Mouse (Mus musculus): ENCODE data around the gene Siah1a. TPM values are rescaled to one million over a fixed set of nuclear protein-coding genes. Genes with fewer than 3 reads are reported as not detected.

The Siah1a gene
- polyA plus RNA-seq, 1 experiment from 2014 or later, result 16.1 TPM

DNA sequence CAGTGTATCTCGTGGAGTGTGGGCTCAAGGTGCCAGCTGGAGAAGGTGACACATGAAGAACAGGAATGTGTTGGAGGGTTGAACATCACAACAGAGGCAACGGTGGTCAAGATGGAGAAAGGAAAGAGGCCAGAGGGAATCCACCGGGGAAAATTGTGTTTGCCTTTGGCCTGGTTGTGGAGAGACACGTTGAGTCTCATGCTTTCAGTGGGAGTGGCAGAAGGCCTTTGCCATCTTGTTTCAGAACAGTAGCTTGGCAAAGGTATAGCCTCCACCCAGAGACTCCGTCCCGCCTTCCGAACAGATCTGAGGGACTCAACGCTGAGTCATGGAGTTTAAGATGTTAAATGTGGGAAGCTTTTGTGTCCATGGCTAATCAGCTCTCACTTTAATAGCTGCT, 19.9 kb upstream of the Siah1a start:
- peaks cover 27% of the 10 kb centered on the region for H3K27me3 ChIP-seq
- H3K27ac ChIP-seq, result no peak overlapping the region
- no peak overlapping the region for H3K4me3 ChIP-seq (replicated peaks)
- no peaks in the 10 kb centered on the region for H3K9me3 ChIP-seq (replicated peaks)
- no peaks in the 10 kb centered on the region for H3K36me3 ChIP-seq
- H3K4me2 ChIP-seq, result peak overlapping the region; percentile 32
- 81% methylated on average over 8 of the region's 8 CpGs for WGBS (ENCODE audit: insufficient replicate concordance)
- ATAC-seq (ENCODE audit: low read depth) (no peak), DNase-seq (no peak)
- H3K4me1 ChIP-seq (replicated peaks), result peaks cover 23% of the 10 kb centered on the region
- no peak overlapping the region for H3K9ac ChIP-seq

GRCm38 (mm10) chr8:86765155-86765554, 19.4 kb upstream of the Siah1a start:
- Histone ChIP-seq H3K4me3 (replicated peaks) (no peak overlapping the region), H3K27me3 (peaks cover 27% of the 10 kb centered on the region), H3K9ac (no peak overlapping the region), H3K9me3 (replicated peaks) (no peaks in the 10 kb centered on the region), H3K4me2 (peak overlapping the region; percentile 32), H3K4me1 (replicated peaks) (peaks cover 24% of the 10 kb centered on the region), H3K36me3 (no peaks in the 10 kb centered on the region), H3K27ac (no peak overlapping the region)
- ATAC-seq (ENCODE audit: low read depth) (peak; percentile 90), DNase-seq (peak; percentile 58)
- WGBS (ENCODE audit: insufficient replicate concordance), result 43% methylated on average over 10 of the region's 10 CpGs

DNA sequence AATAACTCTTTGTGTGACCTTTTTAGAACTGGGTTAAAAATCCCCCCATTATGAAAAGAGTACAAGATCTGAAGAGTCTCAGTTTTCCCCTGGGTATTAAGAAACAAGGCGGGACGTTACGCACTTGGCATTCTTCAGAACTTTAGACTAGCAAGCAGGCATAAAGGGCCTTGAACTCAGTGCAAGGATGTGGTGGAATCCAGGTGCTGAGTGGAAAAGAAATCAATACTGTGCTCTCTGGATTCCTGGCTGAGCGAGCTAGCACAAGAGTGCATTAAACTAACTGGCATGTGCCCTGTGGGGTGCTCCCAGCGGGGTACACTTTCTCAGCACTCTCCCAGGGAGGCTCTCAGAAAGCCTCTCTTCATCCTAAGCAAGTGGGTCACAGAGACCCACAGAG, 17.1 kb upstream of the Siah1a start:
- 69% methylated on average over 5 of the region's 5 CpGs for WGBS (ENCODE audit: insufficient replicate concordance)
- no peak overlapping the region for H3K4me2 ChIP-seq
- H3K4me3 ChIP-seq (replicated peaks), result no peak overlapping the region
- H3K36me3 ChIP-seq, result no peaks in the 10 kb centered on the region
- no peaks in the 10 kb centered on the region for H3K9me3 ChIP-seq (replicated peaks)
- DNase-seq, result no peak
- H3K4me1 ChIP-seq (replicated peaks), result peaks cover 47% of the 10 kb centered on the region
- no peak overlapping the region for H3K9ac ChIP-seq
- H3K27ac ChIP-seq, result no peak overlapping the region
- no peak for ATAC-seq (ENCODE audit: low read depth)
- peaks cover 32% of the 10 kb centered on the region for H3K27me3 ChIP-seq

DNA sequence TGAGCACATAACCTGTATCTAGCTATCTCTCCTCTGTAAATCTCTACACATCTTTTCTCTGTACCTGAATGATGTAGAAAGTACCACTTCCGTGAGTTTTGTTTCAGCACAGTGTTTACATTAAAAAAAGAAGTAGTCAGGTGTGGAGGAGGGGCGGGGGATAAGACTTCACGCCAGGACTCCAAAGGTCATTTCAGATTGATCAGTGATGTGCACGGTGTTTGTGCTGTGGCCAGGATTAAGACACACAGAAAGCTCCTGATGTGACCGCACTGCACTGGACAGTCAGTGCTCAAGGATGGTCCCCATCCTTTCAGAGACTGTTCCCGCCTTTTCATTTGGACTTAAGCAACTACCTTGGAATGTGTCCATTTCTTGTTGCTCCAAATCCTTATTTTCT, 15.0 kb upstream of the Siah1a start:
- DNase-seq, result no peak
- WGBS (ENCODE audit: insufficient replicate concordance), result 67% methylated on average over 6 of the region's 6 CpGs
- H3K4me3 ChIP-seq (replicated peaks), result no peak overlapping the region
- no peak overlapping the region for H3K27ac ChIP-seq
- peaks cover 34% of the 10 kb centered on the region for H3K27me3 ChIP-seq
- H3K4me2 ChIP-seq, result no peak overlapping the region
- no peaks in the 10 kb centered on the region for H3K9me3 ChIP-seq (replicated peaks)
- peaks cover 45% of the 10 kb centered on the region for H3K4me1 ChIP-seq (replicated peaks)
- no peak overlapping the region for H3K9ac ChIP-seq
- no peak for ATAC-seq (ENCODE audit: low read depth)
- H3K36me3 ChIP-seq, result no peaks in the 10 kb centered on the region

DNA sequence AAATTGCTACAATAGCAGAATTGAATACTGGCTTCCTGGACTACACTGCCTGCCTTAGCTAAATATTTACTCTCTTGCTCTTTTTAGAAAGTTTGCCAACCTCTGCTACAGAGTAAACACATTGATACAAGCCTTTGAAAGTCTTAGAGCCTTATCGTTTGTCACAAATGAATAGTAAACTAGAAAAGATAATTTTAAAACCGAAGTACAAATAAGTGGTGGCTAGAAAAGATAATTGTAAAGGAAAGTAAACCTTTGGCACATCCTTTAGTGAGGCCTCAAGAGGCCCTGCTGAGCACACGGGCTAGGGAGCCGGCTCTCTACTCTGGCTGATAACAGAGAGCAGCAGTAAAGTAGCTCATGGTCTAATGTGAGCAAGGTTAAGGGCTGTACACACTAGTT, 13.4 kb upstream of the Siah1a start:
- DNase-seq (no peak), ATAC-seq (ENCODE audit: low read depth) (peak; percentile 93)
- WGBS (ENCODE audit: insufficient replicate concordance), result 8% methylated on average over 4 of the region's 4 CpGs
- no peak overlapping the region for H3K4me3 ChIP-seq (replicated peaks)
- no peaks in the 10 kb centered on the region for H3K36me3 ChIP-seq
- peak overlapping the region; percentile 77 for H3K27ac ChIP-seq
- peaks cover 31% of the 10 kb centered on the region for H3K4me1 ChIP-seq (replicated peaks)
- H3K27me3 ChIP-seq, result peaks cover 33% of the 10 kb centered on the region
- no peaks in the 10 kb centered on the region for H3K9me3 ChIP-seq (replicated peaks)
- 0 out of 2 replicates have a peak overlapping the region, but pooled peaks have one; percentile 4 for H3K4me2 ChIP-seq
- peak overlapping the region; percentile 18; the same call in 1 of the 2 replicates for H3K9ac ChIP-seq

DNA sequence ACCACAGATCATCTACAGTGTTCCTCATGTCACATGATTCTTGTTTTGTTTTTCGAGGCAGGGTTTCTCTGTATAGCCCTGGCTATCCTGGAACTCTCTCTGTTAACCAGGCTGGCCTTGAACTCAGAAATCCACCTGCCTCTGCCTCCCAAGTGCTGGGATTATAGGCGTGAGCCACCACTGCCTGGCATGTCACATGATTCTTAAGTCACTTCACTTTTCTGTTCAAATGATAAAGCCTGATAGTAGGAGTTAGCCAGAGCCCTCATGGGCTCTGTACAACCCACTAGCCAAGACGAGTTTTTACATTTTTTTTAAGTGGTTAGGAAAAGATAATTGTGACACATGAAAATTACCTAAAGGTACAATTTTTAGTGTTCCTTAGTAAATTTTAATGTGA, 12.9 kb upstream of the Siah1a start:
- peaks cover 31% of the 10 kb centered on the region for H3K27me3 ChIP-seq
- peaks cover 31% of the 10 kb centered on the region for H3K4me1 ChIP-seq (replicated peaks)
- DNase-seq, result no peak
- H3K9ac ChIP-seq, result no peak overlapping the region
- peak; percentile 57 for ATAC-seq (ENCODE audit: low read depth)
- H3K9me3 ChIP-seq (replicated peaks), result no peaks in the 10 kb centered on the region
- no peak overlapping the region for H3K4me3 ChIP-seq (replicated peaks)
- WGBS (ENCODE audit: insufficient replicate concordance), result 34% methylated on average over 3 of the region's 3 CpGs
- no peaks in the 10 kb centered on the region for H3K36me3 ChIP-seq
- H3K27ac ChIP-seq, result peak overlapping the region; percentile 77
- no peak overlapping the region for H3K4me2 ChIP-seq

GRCm38 (mm10) chr8:86756948-86757733, 11.4 kb upstream of the Siah1a start:
- Histone ChIP-seq H3K36me3 (no peaks in the 10 kb centered on the region), H3K4me2 (0 out of 2 replicates have a peak overlapping the region, but pooled peaks have one; percentile 13), H3K27ac (no peak overlapping the region), H3K9me3 (replicated peaks) (no peaks in the 10 kb centered on the region), H3K9ac (no peak overlapping the region), H3K4me3 (replicated peaks) (no peak overlapping the region), H3K4me1 (replicated peaks) (peaks cover 31% of the 10 kb centered on the region), H3K27me3 (peaks cover 22% of the 10 kb centered on the region)
- DNase-seq (no peak), ATAC-seq (ENCODE audit: low read depth) (no peak)
- WGBS (ENCODE audit: insufficient replicate concordance), result 34% methylated on average over 23 of the region's 23 CpGs

GRCm38 (mm10) chr8:86749842-86750241, 4.1 kb upstream of the Siah1a start:
- Histone ChIP-seq H3K27ac (no peak overlapping the region), H3K9ac (no peak overlapping the region), H3K4me1 (replicated peaks) (peaks cover 13% of the 10 kb centered on the region), H3K4me2 (no peak overlapping the region), H3K36me3 (no peaks in the 10 kb centered on the region), H3K4me3 (replicated peaks) (no peak overlapping the region), H3K9me3 (replicated peaks) (no peaks in the 10 kb centered on the region), H3K27me3 (peaks cover 19% of the 10 kb centered on the region)
- 41% methylated on average over 2 of the region's 2 CpGs for WGBS (ENCODE audit: insufficient replicate concordance)
- DNase-seq, result no peak
- ATAC-seq (ENCODE audit: low read depth), result no peak

DNA sequence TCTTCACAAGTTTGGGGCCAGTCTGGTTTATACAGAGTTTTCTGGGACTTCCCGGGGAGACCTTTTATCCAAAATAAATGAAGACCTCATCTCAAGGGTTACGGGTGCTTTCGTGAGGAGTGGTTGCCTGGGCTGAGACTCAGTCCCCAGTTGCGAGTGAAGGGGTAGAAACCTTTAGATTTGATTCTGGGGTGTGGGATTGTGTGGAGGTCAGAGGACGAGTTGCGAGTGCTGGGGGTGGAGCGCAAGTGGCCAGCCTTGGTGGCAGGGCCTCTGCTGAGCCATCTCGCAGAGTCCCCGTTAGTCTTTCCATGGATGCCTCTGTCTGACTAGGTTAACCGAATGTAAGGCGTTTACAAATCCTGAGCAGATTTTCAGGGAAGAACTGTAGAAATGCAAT, 777 bp upstream of the Siah1a start:
- peak; percentile 20 for DNase-seq
- ATAC-seq (ENCODE audit: low read depth), result 0 out of 2 replicates have a peak, but pooled peaks have one; percentile 11
- 3% methylated on average over 11 of the region's 11 CpGs for WGBS (ENCODE audit: insufficient replicate concordance)
- H3K4me2 ChIP-seq, result peak overlapping the region; percentile 90
- peak overlapping the region; percentile 94 for H3K27ac ChIP-seq
- H3K4me1 ChIP-seq (replicated peaks), result peaks cover 42% of the 10 kb centered on the region
- H3K4me3 ChIP-seq (replicated peaks), result peak overlapping the region; percentile 85
- H3K9ac ChIP-seq, result peak overlapping the region; percentile 98
- H3K27me3 ChIP-seq, result peaks cover 9% of the 10 kb centered on the region
- no peaks in the 10 kb centered on the region; the same call in 1 of the 2 replicates for H3K36me3 ChIP-seq
- no peaks in the 10 kb centered on the region for H3K9me3 ChIP-seq (replicated peaks)

GRCm38 (mm10) chr8:86745935-86746441, 254 bp upstream of the Siah1a start:
- Histone ChIP-seq H3K27ac (peak overlapping the region; percentile 94), H3K4me3 (replicated peaks) (peak overlapping the region; percentile 85), H3K27me3 (peaks cover 7% of the 10 kb centered on the region; the same call in 1 of the 2 replicates), H3K4me1 (replicated peaks) (peaks cover 47% of the 10 kb centered on the region), H3K9me3 (replicated peaks) (no peaks in the 10 kb centered on the region), H3K4me2 (peak overlapping the region; percentile 90), H3K9ac (peak overlapping the region; percentile 98), H3K36me3 (no peaks in the 10 kb centered on the region; the same call in 1 of the 2 replicates)
- DNase-seq (peak; percentile 93), ATAC-seq (ENCODE audit: low read depth) (peak; percentile 85)
- WGBS (ENCODE audit: insufficient replicate concordance), result under 1% methylated on average over 65 of the region's 70 CpGs

GRCm38 (mm10) chr8:86744313-86745220, 1.2 kb downstream of the Siah1a start:
- DNase-seq (peak; percentile 34), ATAC-seq (ENCODE audit: low read depth) (no peak)
- no peaks in the 10 kb centered on the region for H3K9me3 ChIP-seq (replicated peaks)
- peaks cover 3% of the 10 kb centered on the region; the same call in 1 of the 2 replicates for H3K27me3 ChIP-seq
- peak overlapping the region; percentile 94 for H3K27ac ChIP-seq
- peak overlapping the region; percentile 85 for H3K4me3 ChIP-seq (replicated peaks)
- peak overlapping the region; percentile 90 for H3K4me2 ChIP-seq
- peak overlapping the region; percentile 98 for H3K9ac ChIP-seq
- H3K36me3 ChIP-seq, result no peaks in the 10 kb centered on the region; the same call in 1 of the 2 replicates
- 7% methylated on average over 18 of the region's 18 CpGs for WGBS (ENCODE audit: insufficient replicate concordance)
- peaks cover 60% of the 10 kb centered on the region for H3K4me1 ChIP-seq (replicated peaks)
